Comparison of ENCODE assay signal across 18 mouse cellular contexts in genomic region chr17:46551369-46551768, GRCm38 (mm10). TPM values are rescaled to one million over a fixed set of nuclear protein-coding genes. Genes with fewer than 3 reads are reported as not detected.
DNase-seq lines count a peak whose midpoint lies in the region; ATAC-seq and TF ChIP-seq lines count a peak whose summit lies in the region.
"Had no signal": no experiment of that assay in that cellular context is flagged by ENCODE, and none has a peak within 500 bp of the region (broad histone marks: within the 10 kb centered on the region; RNA-seq: fewer than 3 reads in every experiment).

No protein-coding gene starts in this region.

- TF ChIP-seq CTCF in gastrocnemius, adult 2 months (IDR thresholded peaks at IDR 0.05) = no peak
- no peak for TF ChIP-seq CTCF in kidney, adult 2 months (conservative IDR thresholded peaks at IDR 0.05; ENCODE audit: insufficient read depth, insufficient read length, low read depth, low read length)

- DNase-seq in gastrocnemius, adult 2 months = peak; percentile 58
- DNase-seq in gastrocnemius, postnatal 4 days (ENCODE audit: low spot score in 2 of 2) = no peak
- DNase-seq in kidney, adult 11 months = peak; percentile 17
- DNase-seq in kidney, adult 2 months = no peak
- DNase-seq in testis, postnatal 10 days (ENCODE audit: low spot score) = peak; percentile 38
- no peak for DNase-seq in urinary bladder, postnatal 10 days (ENCODE audit: low spot score)
- DNase-seq: cerebellum, postnatal 25 days; kidney, postnatal 36 days; liver, postnatal 0 days; lung, postnatal 10 days; right cerebral cortex, adult 18-20 months had no signal

- H3K4me1 ChIP-seq in kidney, adult 2 months (ENCODE audit: control insufficient read depth, insufficient read depth, low read length) = peaks cover 12% of the 10 kb centered on the region
- peaks cover 63% of the 10 kb centered on the region for H3K4me1 ChIP-seq in heart, embryonic 13.5 days

- H3K4me2 ChIP-seq in heart, embryonic 13.5 days = no peak overlapping the region
- H3K4me2 ChIP-seq: embryonic facial prominence, embryonic 15.5 days; midbrain, embryonic 13.5 days; neural tube, embryonic 13.5 days had no signal

- intact Hi-C loops in gastrocnemius, adult 2 months (cut with DNase I) = loop anchor here (5.0 to 10.0 kb wide), 2 partner anchors 96 to 153 kb away; partner anchors contain the start of genes Klc4, Mrpl2 and Ppp2r5d

- H3K27me3 ChIP-seq in kidney, adult 2 months (replicated peaks; ENCODE audit: control insufficient read depth, insufficient read depth, low read length) = no peaks in the 10 kb centered on the region
- no peaks in the 10 kb centered on the region for H3K27me3 ChIP-seq in heart, embryonic 13.5 days (replicated peaks)
- H3K27me3 ChIP-seq: embryonic facial prominence, embryonic 15.5 days had no signal

- peak overlapping the region; percentile 98 for H3K27ac ChIP-seq in gastrocnemius, adult 2 months
- no peak overlapping the region for H3K27ac ChIP-seq in kidney, adult 2 months (ENCODE audit: insufficient read depth, low read depth, low read length)
- H3K27ac ChIP-seq in heart, embryonic 13.5 days (replicated peaks) = no peak overlapping the region
- H3K27ac ChIP-seq: hindbrain, embryonic 14.5 days; limb, embryonic 10.5 days; neural tube, embryonic 13.5 days had no signal

- H3K4me3 ChIP-seq in gastrocnemius, adult 2 months = no peak overlapping the region
- H3K4me3 ChIP-seq in kidney, adult 2 months (ENCODE audit: insufficient read depth, low read depth, low read length) = no peak overlapping the region
- H3K4me3 ChIP-seq in heart, embryonic 13.5 days = no peak overlapping the region
- H3K4me3 ChIP-seq: embryonic facial prominence, embryonic 15.5 days; midbrain, embryonic 13.5 days; neural tube, embryonic 13.5 days had no signal

- WGBS in kidney, adult 2 months = 89% methylated on average over 6 of the region's 6 CpGs
- 82% methylated on average over 6 of the region's 6 CpGs for WGBS in heart, embryonic 13.5 days

- peak overlapping the region; percentile 38; the same call in 1 of the 2 replicates for H3K9ac ChIP-seq in heart, embryonic 13.5 days
- H3K9ac ChIP-seq: embryonic facial prominence, embryonic 15.5 days; liver, postnatal 0 days; midbrain, embryonic 13.5 days had no signal

- no peak for TF ChIP-seq POLR2A in kidney, adult 2 months (IDR thresholded peaks at IDR 0.05; ENCODE audit: low read depth, low read length)

- H3K9me3 ChIP-seq in heart, embryonic 13.5 days = no peaks in the 10 kb centered on the region
- H3K9me3 ChIP-seq: embryonic facial prominence, embryonic 15.5 days; limb, embryonic 10.5 days; midbrain, embryonic 13.5 days; neural tube, embryonic 13.5 days had no signal

- ATAC-seq in heart, embryonic 13.5 days (ENCODE audit: extremely low read depth, insufficient number of reproducible peaks, low FRiP score, low TSS enrichment) = no peak
- ATAC-seq: forebrain, embryonic 16.5 days; liver, postnatal 0 days; midbrain, embryonic 13.5 days had no signal

- H3K36me3 ChIP-seq in kidney, adult 2 months (ENCODE audit: control insufficient read depth, insufficient read depth, low read length) = no peaks in the 10 kb centered on the region
- peaks cover 50% of the 10 kb centered on the region for H3K36me3 ChIP-seq in heart, embryonic 13.5 days

RNA-seq across cellular contexts. Expression of gene Srf, which starts 4.6 kb away (rescaled TPM):
- total RNA-seq in gastrocnemius, adult 2 months (2021) = 10 to 100 TPM; 82.4 to 89.3 TPM
- total RNA-seq in gastrocnemius, postnatal 4 days (2021) = 10 to 100 TPM; 81.5 to 84.4 TPM
- polyA plus RNA-seq in kidney, adult 2 months (2012; rRNA removed) = 67.0 and 86.3 TPM in 2 replicates
- 11.6 and 13.1 TPM in 2 replicates for polyA plus RNA-seq in heart, embryonic 13.5 days (2015; fragmentation: Nextera tagmentation; extraction: Ambion mirVana)

RNA-seq across cellular contexts. Expression of gene Cul9, which starts 5.2 kb away (rescaled TPM):
- total RNA-seq in gastrocnemius, adult 2 months (2021) = 10 to 100 TPM; 13.8 to 15.5 TPM
- total RNA-seq in gastrocnemius, postnatal 4 days (2021) = 10 to 100 TPM; 13.5 to 15.0 TPM
- polyA plus RNA-seq in kidney, adult 2 months (2012; rRNA removed) = 27.0 and 32.4 TPM in 2 replicates
- polyA plus RNA-seq in heart, embryonic 13.5 days (2015; fragmentation: Nextera tagmentation; extraction: Ambion mirVana) = 4.5 and 5.0 TPM in 2 replicates

RNA-seq across cellular contexts. Expression of gene Dnph1, which starts 54.9 kb away (rescaled TPM):
- 1 to 10 TPM; 5.2 to 5.7 TPM for total RNA-seq in gastrocnemius, adult 2 months (2021)
- 1 to 10 TPM; 3.6 to 5.2 TPM for total RNA-seq in gastrocnemius, postnatal 4 days (2021)
- polyA plus RNA-seq in kidney, adult 2 months (2012; rRNA removed) = 20.7 and 22.8 TPM in 2 replicates
- polyA plus RNA-seq in heart, embryonic 13.5 days (2015; fragmentation: Nextera tagmentation; extraction: Ambion mirVana) = 24.7 and 32.5 TPM in 2 replicates

Comparison
In these comparisons a context has a peak if more than half of its experiments do, and no peak if none do; other contexts are left out.
1. DNase-seq: peak in gastrocnemius, adult 2 months (single experiment), kidney, adult 11 months (single experiment) and testis, postnatal 10 days (single experiment); none in gastrocnemius, postnatal 4 days (0 of 2), kidney, adult 2 months (single experiment) and urinary bladder, postnatal 10 days (single experiment).